Mouse (Mus musculus) MN1 (cell line): ENCODE measurements around the gene Nphs2.

Experiments used
- DNase-seq: peaks from one replicate; pipeline ENCODE4 v3.0.0-alpha.2; 2016; ENCODE audit warnings: low spot score

Nphs2 gene

DNA sequence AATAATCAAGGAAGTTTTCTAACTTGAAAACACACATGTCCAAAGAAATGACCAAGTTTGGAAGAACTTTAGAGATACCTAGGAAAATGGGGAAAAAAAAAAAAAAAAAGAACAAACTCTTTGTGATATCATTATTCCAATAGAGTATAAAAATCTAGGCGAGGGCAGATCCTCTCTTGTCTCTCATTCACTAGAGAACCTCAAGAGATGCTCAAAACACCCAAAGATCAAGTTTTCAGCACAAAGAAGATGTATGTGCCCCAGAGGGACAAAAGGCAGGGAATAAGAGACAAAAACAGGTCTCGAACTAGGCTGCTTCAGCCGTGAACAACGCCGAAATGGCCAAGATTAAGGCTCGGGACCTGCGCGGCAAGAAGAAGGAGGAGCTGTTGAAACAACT is 55.2 kb downstream of the Nphs2 start, which contains the start of gene Gm2000:
Gene Gm2000 (plus strand): TSS at position 301 of the 400 bp plus-strand sequence.
- DNase-seq = no peak
